Mouse (Mus musculus) forebrain, embryonic 10.5 days (tissue): ENCODE measurements around the gene Kera. TPM values are rescaled to one million over a fixed set of nuclear protein-coding genes. Genes with fewer than 3 reads are reported as not detected.

Experiments used
- DNase-seq: peaks from one replicate; pipeline ENCODE4 v3.0.0-alpha.2; 2017; ENCODE audit warnings: low spot score; ENCODE audit errors: extremely low spot score
- H3K27ac ChIP-seq: fragments of 300-500 bp; sonication (generic); 2 replicates; pipeline ENCODE4 v1.5.1; 2016; ENCODE audit warnings: mild to moderate bottlenecking
- H3K27me3 ChIP-seq: fragments of 300-500 bp; sonication (generic); 2 replicates; pipeline ENCODE4 v1.6.1; 2016; ENCODE audit warnings: mild to moderate bottlenecking; ENCODE audit not compliant: poor library complexity, severe bottlenecking
- H3K36me3 ChIP-seq: fragments of 300-500 bp; sonication (generic); replicated peaks from 2 replicates; pipeline ENCODE4 v1.6.1; 2016; ENCODE audit warnings: mild to moderate bottlenecking, moderate library complexity
- H3K4me1 ChIP-seq: fragments of 300-500 bp; sonication (generic); 2 replicates; pipeline ENCODE4 v1.6.1; 2016
- H3K4me3 ChIP-seq: fragments of 300-500 bp; sonication (generic); 2 replicates; pipeline ENCODE4 v1.5.1; 2016; ENCODE audit warnings: mild to moderate bottlenecking, moderate library complexity
- H3K9me3 ChIP-seq: fragments of 300-500 bp; sonication (generic); 2 replicates; pipeline ENCODE4 v1.6.1; 2016; ENCODE audit warnings: mild to moderate bottlenecking, moderate library complexity
- WGBS: fragments of 180-500 bp; shearing (Covaris S2); methylation state at CpG from one replicate; pipeline ENCODE4 v1.1.7; 2016; 5-methylcytosine and 5-hydroxymethylcytosine counted together
- polyA plus RNA-seq: library from polyadenylated mRNA; unstranded; fragments of >200 nt; fragmentation: Nextera tagmentation; extraction: Ambion mirVana; gene quantifications from 2 replicates; pipeline ENCODE4 v1.2.1, GENCODE M21; 2016

Gene Kera
- polyA plus RNA-seq, 1 experiment from 2014 or later, result not detected

- no peaks in the 10 kb centered on the region for H3K4me1 ChIP-seq
- no peaks in the 10 kb centered on the region for H3K27me3 ChIP-seq
- no peaks in the 10 kb centered on the region for H3K36me3 ChIP-seq
- no peak overlapping the region for H3K4me3 ChIP-seq
- H3K27ac ChIP-seq, result no peak overlapping the region
- DNase-seq, result no peak
- WGBS, result 69% methylated on average over 2 of the region's 2 CpGs
- H3K9me3 ChIP-seq, result no peaks in the 10 kb centered on the region
Measured at GRCm38 (mm10) chr10:97624381-97624780, 17.7 kb downstream of the Kera start.

DNA sequence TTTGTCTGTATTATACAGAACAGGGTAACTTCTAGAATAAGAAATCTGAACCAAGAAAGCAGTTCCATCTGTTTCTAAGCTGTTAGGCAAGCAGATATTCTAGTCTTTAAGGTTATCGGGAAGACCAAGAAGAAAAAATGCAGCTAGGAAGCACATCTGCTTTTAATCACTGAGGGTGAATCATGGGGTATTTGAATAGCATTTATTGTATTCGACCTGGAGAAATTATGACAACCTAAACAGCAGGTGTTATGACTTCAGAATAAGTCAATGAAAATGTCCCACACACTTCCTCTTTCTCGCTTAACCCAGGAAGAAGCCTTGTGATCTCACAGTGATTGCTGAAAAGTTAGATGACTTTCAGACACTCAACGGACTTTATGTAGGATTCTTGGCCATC, 18.4 kb downstream of the Kera start:
- no peaks in the 10 kb centered on the region for H3K27me3 ChIP-seq
- 67% methylated on average over 4 of the region's 4 CpGs for WGBS
- H3K9me3 ChIP-seq, result no peaks in the 10 kb centered on the region
- H3K27ac ChIP-seq, result no peak overlapping the region
- no peaks in the 10 kb centered on the region for H3K4me1 ChIP-seq
- DNase-seq, result no peak
- H3K36me3 ChIP-seq, result no peaks in the 10 kb centered on the region
- H3K4me3 ChIP-seq, result no peak overlapping the region

DNA sequence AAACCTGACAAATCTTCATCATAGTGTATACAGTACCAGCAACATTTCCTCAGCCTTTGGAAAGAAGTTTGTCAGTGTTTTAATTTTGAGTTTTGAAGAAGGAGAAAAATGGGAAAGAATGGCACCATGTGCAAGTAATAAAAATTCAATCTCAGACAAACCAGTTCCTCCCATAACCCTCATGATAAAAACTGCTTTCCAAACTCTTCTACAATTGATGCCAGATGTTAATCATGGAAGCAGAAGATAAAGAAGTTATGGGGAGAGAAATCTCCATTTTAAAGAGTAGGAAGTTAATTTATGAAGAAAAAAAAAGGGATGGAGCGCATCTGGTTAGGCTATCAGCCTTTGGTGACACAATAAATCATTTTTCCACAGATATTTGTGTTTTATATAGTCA, 19.9 kb downstream of the Kera start:
- Histone ChIP-seq H3K4me3 (no peak overlapping the region), H3K4me1 (no peaks in the 10 kb centered on the region), H3K27ac (no peak overlapping the region), H3K27me3 (no peaks in the 10 kb centered on the region), H3K36me3 (no peaks in the 10 kb centered on the region), H3K9me3 (no peaks in the 10 kb centered on the region)
- WGBS, result 93% methylated on average over 1 of the region's 1 CpGs
- no peak for DNase-seq

GRCm38 (mm10) chr10:97631061-97631460, 24.4 kb downstream of the Kera start:
- Histone ChIP-seq H3K9me3 (no peaks in the 10 kb centered on the region), H3K4me1 (no peaks in the 10 kb centered on the region), H3K27ac (no peak overlapping the region), H3K36me3 (no peaks in the 10 kb centered on the region), H3K27me3 (no peaks in the 10 kb centered on the region), H3K4me3 (no peak overlapping the region)
- WGBS, result 91% methylated on average over 3 of the region's 3 CpGs
- DNase-seq, result no peak

- no peaks in the 10 kb centered on the region for H3K9me3 ChIP-seq
- H3K4me3 ChIP-seq, result no peak overlapping the region
- no peaks in the 10 kb centered on the region for H3K36me3 ChIP-seq
- H3K4me1 ChIP-seq, result no peaks in the 10 kb centered on the region
- WGBS, result 91% methylated on average over 2 of the region's 2 CpGs
- no peak overlapping the region for H3K27ac ChIP-seq
- no peak for DNase-seq
- H3K27me3 ChIP-seq, result no peaks in the 10 kb centered on the region
Measured at GRCm38 (mm10) chr10:97641926-97642325, 35.2 kb downstream of the Kera start.

DNA sequence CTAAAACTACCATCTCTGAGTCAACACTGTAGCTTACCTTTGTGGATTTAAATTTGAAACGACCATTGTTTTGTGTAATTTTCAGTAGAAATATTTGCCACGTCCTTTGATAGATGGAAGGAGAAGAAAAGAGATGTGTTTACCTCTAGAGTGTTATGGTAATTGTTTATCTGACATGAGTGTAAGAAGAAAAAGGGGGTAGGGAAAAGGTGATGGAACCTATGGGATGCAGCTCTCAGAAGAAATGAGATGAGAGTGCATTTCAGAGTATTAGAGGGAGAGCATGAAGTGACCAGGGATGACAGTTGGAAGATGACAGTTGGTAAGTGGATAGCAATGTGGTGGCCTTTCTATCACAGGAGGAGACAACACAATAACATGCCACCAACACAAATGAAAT, 37.1 kb downstream of the Kera start, which contains the start of gene Epyc:
TSS of gene Epyc (plus strand) at position 301 of the 400 bp plus-strand sequence.
- Histone ChIP-seq H3K9me3 (no peaks in the 10 kb centered on the region), H3K27ac (no peak within 1 kb of the TSS), H3K36me3 (no peaks in the 10 kb centered on the region), H3K4me3 (no peak within 1 kb of the TSS), H3K27me3 (no peaks in the 10 kb centered on the region), H3K4me1 (no peaks in the 10 kb centered on the region)
- no peak for DNase-seq
- WGBS, result 91% methylated on average over 2 of the region's 2 CpGs

- Histone ChIP-seq H3K27me3 (no peaks in the 10 kb centered on the region), H3K27ac (no peak overlapping the region), H3K4me3 (no peak overlapping the region), H3K36me3 (no peaks in the 10 kb centered on the region), H3K4me1 (no peaks in the 10 kb centered on the region), H3K9me3 (no peaks in the 10 kb centered on the region)
- DNase-seq, result no peak
- WGBS, result 83% methylated on average over 2 of the region's 2 CpGs
Measured at GRCm38 (mm10) chr10:97650334-97650733, 43.7 kb downstream of the Kera start.

- no peaks in the 10 kb centered on the region for H3K4me1 ChIP-seq
- H3K36me3 ChIP-seq, result no peaks in the 10 kb centered on the region
- no peak for DNase-seq
- no peak overlapping the region for H3K27ac ChIP-seq
- H3K9me3 ChIP-seq, result no peaks in the 10 kb centered on the region
- H3K27me3 ChIP-seq, result no peaks in the 10 kb centered on the region
- H3K4me3 ChIP-seq, result no peak overlapping the region
- WGBS, result 91% methylated on average over 1 of the region's 1 CpGs
Measured at GRCm38 (mm10) chr10:97659489-97659888, 52.8 kb downstream of the Kera start.

Other genes starting within 250 kb of the Kera start
- gene Dcn, start 127.3 kb upstream of the Kera start, polyA plus RNA-seq, result 3.3 and 4.5 TPM in 2 replicates
- 49.1 and 52.8 TPM in 2 replicates for gene Lum, start 41.8 kb upstream of the Kera start, polyA plus RNA-seq
- 0.23 and 0.61 TPM in 2 replicates for gene Epyc, start 37.2 kb downstream of the Kera start, polyA plus RNA-seq
- gene Ccer1, start 86.2 kb downstream of the Kera start, polyA plus RNA-seq, result not detected in 2 replicates
- not detected in 2 replicates for gene C030005K15Rik, start 119.9 kb downstream of the Kera start, polyA plus RNA-seq